Mouse (Mus musculus) megakaryocyte, embryonic 14.5 days (primary cell): ENCODE data around the gene Aloxe3. TPM values are rescaled to one million over a fixed set of nuclear protein-coding genes. Genes with fewer than 3 reads are reported as not detected.
A peak's percentile ranks its signal among the peaks of the same experiment; 100 is the strongest.

Experiments
- H3K27me3 ChIP-seq: replicated peaks from 2 replicates; pipeline ENCODE3; 2012; ENCODE audit warnings: inconsistent platforms
- H3K36me3 ChIP-seq: replicated peaks from 2 replicates; pipeline ENCODE3; 2012; ENCODE audit warnings: low read length, inconsistent platforms, mixed read lengths
- H3K4me1 ChIP-seq: 2 replicates; pipeline ENCODE4 v1.6.1; 2012; ENCODE audit warnings: inconsistent platforms
- H3K4me3 ChIP-seq: replicated peaks from 2 replicates; pipeline ENCODE3; 2012; ENCODE audit warnings: moderate library complexity, mild to moderate bottlenecking, inconsistent platforms
- H3K9me3 ChIP-seq: 2 replicates; pipeline ENCODE4 v1.6.1; 2012; ENCODE audit warnings: inconsistent platforms
- FLI1 ChIP-seq: IDR thresholded peaks from 2 replicates; pipeline ENCODE4 v1.6.1; 2012; ENCODE audit warnings: low read length, inconsistent platforms, mixed read lengths
- GATA1 ChIP-seq: IDR thresholded peaks from 3 replicates; pipeline ENCODE4 v1.6.1; 2012; ENCODE audit warnings: mixed read lengths, low read length, inconsistent platforms, borderline replicate concordance
- polyA plus RNA-seq: library from polyadenylated mRNA; stranded (reverse); fragments of >175 nt; gene quantifications from 2 replicates; pipeline ENCODE4 v1.2.3, GENCODE M21; 2012; ENCODE audit warnings: low replicate concordance; ENCODE audit not compliant: insufficient read depth

Gene Aloxe3
- polyA plus RNA-seq, 1 experiment, result not detected

GRCm38 (mm10) chr11:69197743-69198142 is 72.0 kb downstream of the Aloxe3 start, which contains the start of gene Alox8:
Alox8 (minus strand) TSS chr11:69197843.
- Histone ChIP-seq H3K36me3 (no peaks in the 10 kb centered on the region), H3K4me1 (peaks cover 25% of the 10 kb centered on the region), H3K9me3 (no peaks in the 10 kb centered on the region), H3K4me3 (peak within 1 kb of the TSS; percentile 80), H3K27me3 (peaks cover 63% of the 10 kb centered on the region)
- no peak for TF ChIP-seq GATA1
- TF ChIP-seq FLI1, result no peak

Other genes starting within 250 kb of the Aloxe3 start
- gene Rnf222, start 237.3 kb upstream of the Aloxe3 start, polyA plus RNA-seq, result not detected in 2 replicates
- gene Rpl26, start 224.3 kb upstream of the Aloxe3 start, polyA plus RNA-seq, result 56.9 and 116 TPM in 2 replicates
- gene Odf4, start 198.8 kb upstream of the Aloxe3 start, polyA plus RNA-seq, result not detected in 2 replicates
- not detected in 2 replicates for gene Arhgef15, start 168.4 kb upstream of the Aloxe3 start, polyA plus RNA-seq
- 3.0 TPM in 1 of 2 replicates, not detected in the other for gene Slc25a35, start 157.8 kb upstream of the Aloxe3 start, polyA plus RNA-seq
- 3.1 and 6.1 TPM in 2 replicates for gene Rangrf, start 150.7 kb upstream of the Aloxe3 start, polyA plus RNA-seq
- 1.9 and 5.5 TPM in 2 replicates for gene Pfas, start 117.4 kb upstream of the Aloxe3 start, polyA plus RNA-seq
- gene Ctc1, start 110.0 kb upstream of the Aloxe3 start, polyA plus RNA-seq, result 21.0 and 56.5 TPM in 2 replicates
- gene Aurkb, start 80.2 kb upstream of the Aloxe3 start, polyA plus RNA-seq, result 41.3 and 65.2 TPM in 2 replicates
- 60.9 and 88.1 TPM in 2 replicates for gene Borcs6, start 66.2 kb upstream of the Aloxe3 start, polyA plus RNA-seq
- gene Tmem107, start 55.1 kb upstream of the Aloxe3 start, polyA plus RNA-seq, result 40.2 and 62.0 TPM in 2 replicates
- 61.5 and 159 TPM in 2 replicates for gene Vamp2, start 37.4 kb upstream of the Aloxe3 start, polyA plus RNA-seq
- gene Per1, start 30.7 kb upstream of the Aloxe3 start, polyA plus RNA-seq, result 42.3 and 83.5 TPM in 2 replicates
- gene Hes7, start 5.5 kb upstream of the Aloxe3 start, polyA plus RNA-seq, result 7.5 and 44.1 TPM in 2 replicates
- gene 9130213A22Rik, start 3.3 kb upstream of the Aloxe3 start, polyA plus RNA-seq, result 1.3 and 13.9 TPM in 2 replicates
- gene Alox12b, start 31.1 kb downstream of the Aloxe3 start, polyA plus RNA-seq, result not detected in 2 replicates
- not detected in 2 replicates for gene Alox8, start 71.9 kb downstream of the Aloxe3 start, polyA plus RNA-seq
- 0.07 and 0.38 TPM in 2 replicates for gene Gucy2e, start 111.1 kb downstream of the Aloxe3 start, polyA plus RNA-seq
- 1.7 and 9.3 TPM in 2 replicates for gene Cntrob, start 197.9 kb downstream of the Aloxe3 start, polyA plus RNA-seq
- gene Trappc1, start 198.1 kb downstream of the Aloxe3 start, polyA plus RNA-seq, result 11.6 TPM in 1 of 2 replicates, not detected in the other
- not detected in 2 replicates for gene Kcnab3, start 200.4 kb downstream of the Aloxe3 start, polyA plus RNA-seq
- not detected in 2 replicates for gene Rnf227, start 214.6 kb downstream of the Aloxe3 start, polyA plus RNA-seq
- 14.5 and 29.7 TPM in 2 replicates for gene Chd3, start 243.5 kb downstream of the Aloxe3 start, polyA plus RNA-seq